Mouse (Mus musculus): Measurements from ENCODE around the gene Pkn3. TPM values are rescaled to one million over a fixed set of nuclear protein-coding genes. Genes with fewer than 3 reads are reported as not detected.
"Not testable (repeated sequence)": the region's sequence is repeated elsewhere in the genome, so short reads cannot be mapped to it uniquely, and the experiment has no call there.

Pkn3 gene
- total RNA-seq, 1 experiment from 2014 or later = 0.38 TPM

DNA sequence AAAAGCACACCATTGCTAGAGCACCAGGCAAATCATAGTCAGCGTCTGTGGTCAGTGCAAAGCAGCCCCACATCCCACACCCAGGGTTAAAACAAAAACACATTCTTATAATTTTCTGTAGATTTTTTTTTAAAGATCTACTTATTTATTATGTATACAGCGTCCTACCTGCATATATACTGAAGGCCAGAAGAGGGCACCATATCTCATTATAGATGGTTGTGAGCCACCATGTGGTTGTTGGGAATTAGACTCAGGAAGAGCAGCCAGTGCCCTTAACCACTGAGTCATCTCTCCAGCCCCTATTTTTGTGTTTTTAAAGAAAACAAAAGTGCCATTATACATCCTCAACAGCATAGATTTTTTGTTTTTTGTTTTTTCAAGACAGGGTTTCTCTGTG, 51.3 kb downstream of the Pkn3 start:
- ATAC-seq (replicated peaks; ENCODE audit: insufficient number of reproducible peaks, low FRiP score, low TSS enrichment, poor library complexity, severe bottlenecking) = no peak

DNA sequence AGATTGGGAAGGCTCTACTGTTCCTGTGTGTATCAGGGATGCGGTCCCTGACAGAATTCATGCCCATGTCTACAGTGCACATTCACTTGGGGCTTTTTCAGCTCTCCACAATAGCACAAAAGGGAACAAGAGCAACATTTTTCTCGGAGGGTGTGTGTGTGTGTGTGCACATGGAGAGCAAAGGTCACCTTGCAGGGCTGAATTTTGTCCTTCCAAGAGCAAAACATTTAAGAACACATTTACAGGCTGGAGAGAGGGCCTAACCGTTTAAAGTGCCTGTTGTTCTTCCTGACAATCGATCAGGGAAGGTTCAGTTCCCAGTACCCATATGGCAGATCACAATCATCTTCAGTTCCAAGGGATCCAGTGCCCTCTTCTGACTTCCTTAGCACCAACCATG, 52.7 kb downstream of the Pkn3 start:
- no peak for ATAC-seq (replicated peaks; ENCODE audit: insufficient number of reproducible peaks, low FRiP score, low TSS enrichment, poor library complexity, severe bottlenecking)

DNA sequence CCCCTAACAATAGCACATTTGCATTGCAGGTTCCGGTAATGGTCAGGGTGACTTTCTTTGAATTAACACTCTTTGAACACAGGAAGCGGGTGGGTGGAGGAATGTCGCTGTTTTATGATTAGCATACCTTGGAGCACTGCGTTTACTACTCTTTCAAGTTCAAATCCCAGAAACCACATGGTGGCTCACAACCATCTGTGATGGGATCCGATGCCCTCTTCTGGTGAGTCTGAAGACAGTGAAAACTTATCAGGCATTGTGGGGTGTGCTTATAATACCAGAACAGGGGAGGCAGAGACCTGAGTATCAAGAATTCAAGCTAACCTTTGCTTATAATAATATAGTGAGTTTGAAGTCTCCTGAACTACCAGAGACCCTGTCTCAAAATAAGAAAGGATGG, 53.8 kb downstream of the Pkn3 start:
- ATAC-seq (replicated peaks; ENCODE audit: insufficient number of reproducible peaks, low FRiP score, low TSS enrichment, poor library complexity, severe bottlenecking) = not testable (repeated sequence)

DNA sequence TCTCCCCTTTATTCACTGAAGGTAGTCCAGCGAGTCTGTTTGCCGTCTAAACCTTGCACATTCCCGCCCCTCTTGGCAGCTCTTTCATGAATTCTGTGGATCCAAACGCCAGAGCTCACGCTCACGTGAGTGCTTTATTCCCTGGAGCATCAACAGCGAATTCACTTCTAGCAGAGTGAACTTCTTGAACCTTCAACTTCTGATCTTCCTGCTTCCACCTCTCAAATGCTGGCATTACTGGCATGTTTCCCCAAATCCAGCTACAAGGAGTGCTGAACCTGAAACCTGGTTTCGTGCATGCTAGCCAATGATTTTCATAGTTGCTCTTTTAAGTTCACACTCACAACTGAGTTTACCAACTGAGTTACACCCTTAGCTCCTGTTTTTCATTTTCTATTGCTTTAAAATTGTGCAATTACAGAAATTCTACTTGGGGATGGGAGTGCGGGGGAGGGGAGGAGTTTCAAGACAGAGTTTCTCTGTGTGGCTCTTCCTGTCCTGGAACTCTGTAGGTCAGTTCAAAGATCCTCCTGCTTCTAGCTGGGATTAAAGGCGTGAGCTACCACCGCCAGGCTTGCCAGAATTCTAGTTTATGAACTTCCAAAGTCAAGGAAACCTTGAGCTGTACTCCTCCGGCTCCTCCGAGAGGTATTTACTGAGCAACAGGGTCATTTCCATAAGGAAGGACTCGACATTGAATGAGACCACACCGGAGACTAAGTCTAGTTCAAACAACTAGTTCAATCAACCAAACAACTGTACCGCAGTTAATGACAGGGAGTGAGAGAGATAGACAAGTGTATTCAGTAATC, 55.5 kb downstream of the Pkn3 start:
- ATAC-seq (replicated peaks; ENCODE audit: insufficient number of reproducible peaks, low FRiP score, low TSS enrichment, poor library complexity, severe bottlenecking) = peak; percentile 29; the same call in 1 of the 2 replicates

DNA sequence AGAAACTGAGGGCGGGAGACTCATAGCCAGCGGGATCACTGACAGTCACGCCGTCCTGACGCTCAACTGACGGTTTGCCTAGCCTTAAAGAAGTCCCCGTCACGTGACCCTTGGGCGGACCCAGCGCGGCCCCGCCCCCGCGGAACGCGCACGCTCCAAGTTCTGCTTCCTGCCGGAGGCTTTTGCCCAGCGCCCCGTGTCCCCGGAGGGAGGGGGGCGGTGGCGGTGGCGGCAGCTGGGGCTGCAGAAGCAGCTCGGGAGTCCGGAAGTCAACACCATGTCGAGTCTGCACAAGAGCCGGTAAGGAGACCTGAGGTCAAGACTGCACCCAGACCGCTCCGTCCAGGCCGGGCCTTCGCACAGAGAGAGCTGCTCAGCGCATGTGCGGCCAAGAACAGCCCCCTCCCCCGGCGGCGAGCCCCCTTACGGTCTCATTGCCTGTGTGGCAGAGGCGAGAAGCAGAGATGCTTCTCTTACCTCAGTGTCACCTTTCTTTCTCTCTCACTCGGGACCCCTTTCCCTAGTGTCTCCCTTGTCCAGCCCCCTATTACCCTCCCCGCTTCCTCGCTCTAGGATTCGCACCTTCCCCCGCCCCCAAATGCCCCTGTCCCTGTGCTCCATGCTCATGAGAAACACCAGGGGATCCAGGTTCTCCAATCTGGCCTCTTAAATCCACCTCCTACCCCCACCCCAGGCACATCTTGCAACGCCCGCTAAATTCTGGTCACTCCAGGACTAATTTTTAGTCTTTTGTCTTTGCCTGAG, 56.3 kb downstream of the Pkn3 start, which contains the start of gene Tbc1d13:
TSS of gene Tbc1d13 (plus strand) at position 134 of the 765 bp plus-strand sequence.
- ATAC-seq (replicated peaks; ENCODE audit: insufficient number of reproducible peaks, low FRiP score, low TSS enrichment, poor library complexity, severe bottlenecking) = peak; percentile 87

DNA sequence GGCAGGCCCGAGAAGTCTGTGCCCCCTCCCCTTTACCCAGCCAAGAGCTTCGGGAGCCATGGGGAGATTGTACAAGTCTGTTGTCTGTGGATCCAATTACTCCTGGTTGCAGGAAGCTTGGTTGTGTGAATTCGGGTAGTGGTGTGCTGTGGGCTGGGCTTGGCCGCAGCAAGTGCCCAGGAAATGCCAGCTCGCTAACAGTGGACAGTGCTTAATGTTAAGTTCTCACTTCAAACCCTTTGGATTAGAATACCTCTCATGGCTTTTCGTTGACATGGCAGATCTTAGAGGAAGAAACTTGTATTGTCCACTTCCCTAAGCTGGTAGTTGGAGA, 56.9 kb downstream of the Pkn3 start:
- ATAC-seq (replicated peaks; ENCODE audit: insufficient number of reproducible peaks, low FRiP score, low TSS enrichment, poor library complexity, severe bottlenecking) = no peak

DNA sequence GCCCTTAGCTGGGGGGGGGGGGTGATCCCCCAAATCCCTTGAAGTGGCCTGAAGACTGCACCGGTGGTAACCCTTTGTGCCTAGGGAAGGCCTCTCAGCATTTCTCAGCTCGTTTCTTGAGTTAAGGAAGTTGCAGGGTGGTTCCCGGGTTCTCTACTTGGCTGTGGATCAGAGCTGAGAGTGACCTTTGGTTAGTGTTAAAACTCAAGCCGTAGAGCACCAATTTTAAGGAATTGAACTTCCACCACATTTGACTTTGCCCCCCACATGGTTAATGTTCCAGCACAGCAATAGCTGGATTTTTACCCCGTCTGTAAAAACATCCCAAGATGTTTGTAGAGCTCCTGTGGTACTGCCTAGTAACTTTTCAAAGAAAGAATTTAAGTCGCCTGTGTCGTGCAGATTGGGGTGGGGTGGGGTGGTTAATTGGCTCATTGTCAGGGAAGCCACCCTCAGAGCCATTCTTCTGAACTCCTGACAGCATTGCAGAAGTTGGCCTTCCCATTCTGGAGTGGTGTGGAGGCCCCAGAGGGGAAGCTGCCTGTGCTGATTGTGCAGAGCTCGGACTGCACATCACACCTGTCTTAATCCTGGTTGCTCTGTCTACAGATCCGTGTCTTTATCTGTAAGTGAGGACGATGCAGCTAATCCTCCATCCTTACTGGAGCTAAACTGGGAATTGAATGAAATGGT, 57.6 kb downstream of the Pkn3 start:
- no peak for ATAC-seq (replicated peaks; ENCODE audit: insufficient number of reproducible peaks, low FRiP score, low TSS enrichment, poor library complexity, severe bottlenecking)

DNA sequence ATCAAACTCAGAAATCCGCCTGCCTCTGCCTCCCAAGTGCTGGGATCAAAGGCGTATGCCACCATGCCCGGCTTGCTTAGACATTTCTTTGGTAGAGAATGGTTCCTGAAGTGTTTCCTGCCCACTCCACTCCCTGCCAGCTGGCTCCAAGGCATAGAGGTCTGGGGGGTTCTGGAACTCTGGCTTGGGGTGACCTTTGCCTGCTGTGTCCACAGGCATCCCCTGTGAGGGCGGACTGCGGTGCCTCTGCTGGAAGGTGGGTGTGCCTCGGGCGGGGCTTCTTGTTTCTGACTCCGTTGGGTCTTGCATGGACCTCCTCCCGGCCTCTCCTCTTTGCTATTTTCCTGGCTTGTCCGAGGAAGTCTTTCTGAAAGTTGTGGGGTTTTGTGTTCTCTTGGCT, 59.0 kb downstream of the Pkn3 start:
- ATAC-seq (replicated peaks; ENCODE audit: insufficient number of reproducible peaks, low FRiP score, low TSS enrichment, poor library complexity, severe bottlenecking) = no peak

DNA sequence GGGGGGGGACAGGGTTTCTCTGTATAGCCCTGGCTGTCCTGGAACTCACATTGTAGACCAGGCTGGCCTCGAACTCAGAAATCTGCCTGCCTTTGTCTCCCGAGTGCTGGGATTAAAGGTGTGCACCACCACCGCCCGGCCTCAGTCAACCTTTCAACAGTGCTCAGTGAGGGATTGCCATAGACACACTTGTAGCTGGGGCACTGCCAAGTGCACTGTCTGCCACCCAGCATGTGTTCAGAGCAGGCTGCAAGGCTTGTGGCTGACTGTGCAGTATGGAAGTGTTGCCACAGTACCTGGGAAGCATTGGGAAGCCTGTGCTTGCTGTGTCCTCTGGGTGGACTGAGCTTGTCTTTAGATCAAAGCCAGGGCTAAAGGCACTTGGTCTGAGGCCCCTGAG, 62.5 kb downstream of the Pkn3 start:
- not testable (repeated sequence) for ATAC-seq (replicated peaks; ENCODE audit: insufficient number of reproducible peaks, low FRiP score, low TSS enrichment, poor library complexity, severe bottlenecking)

Other genes with a start within 250 kb of the Pkn3 start
- 1.2 to 9.8 TPM (median 3.1 TPM) in 3 replicates for gene Cercam, start 208.5 kb upstream of the Pkn3 start, total RNA-seq (2017)
- gene Odf2, start 188.5 kb upstream of the Pkn3 start, total RNA-seq (2017) = 76.9 to 105 TPM (median 89.7 TPM) in 3 replicates
- 62.8 to 92.3 TPM (median 86.3 TPM) in 3 replicates for gene Gle1, start 142.3 kb upstream of the Pkn3 start, total RNA-seq (2017)
- gene Sptan1, start 112.1 kb upstream of the Pkn3 start, total RNA-seq (2017) = 296 to 354 TPM (median 326 TPM) in 3 replicates
- gene Wdr34, start 28.8 kb upstream of the Pkn3 start, total RNA-seq (2017) = not detected in 3 replicates
- gene Set, start 20.3 kb upstream of the Pkn3 start, total RNA-seq (2017) = 427 to 462 TPM (median 441 TPM) in 3 replicates
- 2.6 to 7.1 TPM (median 6.6 TPM) in 3 replicates for gene Zdhhc12, start 16.0 kb downstream of the Pkn3 start, total RNA-seq (2017)
- gene Zer1, start 46.9 kb downstream of the Pkn3 start, total RNA-seq (2017) = 10.0 to 26.5 TPM (median 12.6 TPM) in 3 replicates
- gene Tbc1d13, start 56.1 kb downstream of the Pkn3 start, total RNA-seq (2017) = 33.8 to 54.8 TPM (median 52.4 TPM) in 3 replicates
- 2.9 to 7.7 TPM (median 3.3 TPM) in 3 replicates for gene Endog, start 93.8 kb downstream of the Pkn3 start, total RNA-seq (2017)
- 5.2 to 12.6 TPM (median 8.4 TPM) in 3 replicates for gene Spout1, start 100.8 kb downstream of the Pkn3 start, total RNA-seq (2017)
- gene Kyat1, start 128.2 kb downstream of the Pkn3 start, total RNA-seq (2017) = 1.2 to 4.5 TPM (median 2.9 TPM) in 3 replicates
- 8.1 to 13.5 TPM (median 9.8 TPM) in 3 replicates for gene Lrrc8a, start 160.0 kb downstream of the Pkn3 start, total RNA-seq (2017)
- gene Gm28035, start 162.9 kb downstream of the Pkn3 start, total RNA-seq (2017) = 1.8 to 2.0 TPM in 2 of 3 replicates, not detected in the other
- gene Phyhd1, start 188.5 kb downstream of the Pkn3 start, total RNA-seq (2017) = 1.2 to 4.2 TPM (median 1.2 TPM) in 3 replicates
- not detected in 3 replicates for gene Gm28038, start 203.4 kb downstream of the Pkn3 start, total RNA-seq (2017)
- 9.3 to 14.3 TPM (median 11.0 TPM) in 3 replicates for gene Dolk, start 208.7 kb downstream of the Pkn3 start, total RNA-seq (2017)
- gene Nup188, start 208.7 kb downstream of the Pkn3 start, total RNA-seq (2017) = 13.8 to 16.5 TPM (median 16.0 TPM) in 3 replicates